18 mouse cellular contexts compared by ENCODE assay signal in the genomic region with DNA sequence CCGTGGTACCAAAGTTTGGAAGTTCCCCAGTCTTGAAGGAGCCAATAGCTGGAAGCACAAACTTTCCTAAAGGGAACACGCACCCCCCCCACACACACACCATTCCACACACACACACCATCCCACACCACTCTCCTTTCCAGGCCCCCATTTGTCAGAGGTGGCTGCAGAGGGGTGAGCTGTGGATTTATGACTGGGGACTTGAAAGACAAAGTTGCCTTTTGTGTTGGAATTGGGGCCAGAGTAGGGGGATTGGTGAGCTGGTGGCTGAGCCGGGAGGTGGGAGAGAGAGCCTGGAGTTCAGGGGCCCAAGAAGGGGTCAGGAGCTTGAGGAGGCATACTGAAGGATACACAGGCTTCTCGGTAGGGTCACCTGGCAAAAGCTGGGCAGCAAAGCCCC. TPM values are rescaled to one million over a fixed set of nuclear protein-coding genes. Genes with fewer than 3 reads are reported as not detected.
DNase-seq lines count a peak whose midpoint lies in the region; ATAC-seq and TF ChIP-seq lines count a peak whose summit lies in the region.
"Had no signal": no experiment of that assay in that cellular context is flagged by ENCODE, and none has a peak within 500 bp of the region (broad histone marks: within the 10 kb centered on the region; RNA-seq: fewer than 3 reads in every experiment).

No protein-coding gene starts in this region.

- H3K36me3 ChIP-seq in hindbrain, embryonic 10.5 days: peaks cover 95% of the 10 kb centered on the region
- H3K36me3 ChIP-seq in hindbrain, postnatal 0 days (ENCODE audit: insufficient read depth, low read length): no peaks in the 10 kb centered on the region
- H3K36me3 ChIP-seq in embryonic facial prominence, embryonic 11.5 days (replicated peaks; ENCODE audit: control insufficient read depth, insufficient read depth, low read depth, low read length): no peaks in the 10 kb centered on the region
- H3K36me3 ChIP-seq in hindbrain, embryonic 15.5 days: no peaks in the 10 kb centered on the region
- no peaks in the 10 kb centered on the region for H3K36me3 ChIP-seq in midbrain, embryonic 16.5 days (ENCODE audit: control insufficient read depth, insufficient read depth, low read length)
- H3K36me3 ChIP-seq: G1E had no signal

- intact Hi-C loops in gastrocnemius, adult 2 months (cut with DNase I): no loop called here

- no peak for DNase-seq in hindbrain, embryonic 10.5 days (ENCODE audit: low spot score)
- DNase-seq in hindbrain, postnatal 0 days (ENCODE audit: low spot score): no peak
- no peak for DNase-seq in embryonic facial prominence, embryonic 11.5 days (ENCODE audit: low spot score)
- DNase-seq in gastrocnemius, adult 2 months: no peak
- no peak for DNase-seq in frontal cortex, postnatal 25 days (ENCODE audit: low spot score in 2 of 2)
- DNase-seq: adrenal gland, adult 2 months; cerebellum, adult 11-12 months; cerebellum, postnatal 36 days; heart, adult 2 months; lung, adult 2 months; thymus, adult 2 months had no signal

- H3K9ac ChIP-seq in hindbrain, postnatal 0 days (replicated peaks; ENCODE audit: low read length): no peak overlapping the region
- no peak overlapping the region for H3K9ac ChIP-seq in embryonic facial prominence, embryonic 11.5 days (replicated peaks; ENCODE audit: low read length)
- H3K9ac ChIP-seq in hindbrain, embryonic 15.5 days: no peak overlapping the region
- no peak overlapping the region for H3K9ac ChIP-seq in midbrain, embryonic 16.5 days (ENCODE audit: low read depth, low read length)

- WGBS in hindbrain, embryonic 10.5 days: 59% methylated on average over 4 of the region's 4 CpGs
- WGBS in hindbrain, postnatal 0 days: 51% methylated on average over 4 of the region's 4 CpGs
- WGBS in embryonic facial prominence, embryonic 11.5 days: 45% methylated on average over 4 of the region's 4 CpGs
- 41% methylated on average over 4 of the region's 4 CpGs for WGBS in hindbrain, embryonic 15.5 days
- WGBS in midbrain, embryonic 16.5 days: 35% methylated on average over 4 of the region's 4 CpGs

- TF ChIP-seq CTCF in hindbrain, postnatal 0 days (IDR thresholded peaks at IDR 0.05; ENCODE audit: low read depth): no peak
- TF ChIP-seq CTCF in gastrocnemius, adult 2 months (IDR thresholded peaks at IDR 0.05): no peak

- no peaks in the 10 kb centered on the region for H3K9me3 ChIP-seq in hindbrain, embryonic 10.5 days
- no peaks in the 10 kb centered on the region for H3K9me3 ChIP-seq in hindbrain, postnatal 0 days (ENCODE audit: low read length)
- H3K9me3 ChIP-seq in embryonic facial prominence, embryonic 11.5 days (replicated peaks; ENCODE audit: control insufficient read depth, low read length): no peaks in the 10 kb centered on the region
- no peaks in the 10 kb centered on the region for H3K9me3 ChIP-seq in hindbrain, embryonic 15.5 days
- no peaks in the 10 kb centered on the region for H3K9me3 ChIP-seq in midbrain, embryonic 16.5 days (replicated peaks; ENCODE audit: control insufficient read depth, low read length, poor library complexity, severe bottlenecking)
- H3K9me3 ChIP-seq: G1E had no signal

- H3K4me1 ChIP-seq in hindbrain, embryonic 10.5 days (replicated peaks): peaks cover 82% of the 10 kb centered on the region
- H3K4me1 ChIP-seq in hindbrain, postnatal 0 days (ENCODE audit: insufficient read depth, low read length): 0 out of 2 replicates have a peak, but pooled peaks cover 3% of the 10 kb centered on the region
- H3K4me1 ChIP-seq in embryonic facial prominence, embryonic 11.5 days (ENCODE audit: control insufficient read depth, insufficient read depth, low read length): peaks cover 2% of the 10 kb centered on the region; the same call in 1 of the 2 replicates
- no peaks in the 10 kb centered on the region; the same call in 1 of the 2 replicates for H3K4me1 ChIP-seq in hindbrain, embryonic 15.5 days (replicated peaks)
- H3K4me1 ChIP-seq in midbrain, embryonic 16.5 days (ENCODE audit: control insufficient read depth, insufficient read depth, low read length): no peaks in the 10 kb centered on the region

- no peak for ATAC-seq in hindbrain, postnatal 0 days
- ATAC-seq in embryonic facial prominence, embryonic 11.5 days (replicated peaks; ENCODE audit: insufficient number of reproducible peaks, low FRiP score, low TSS enrichment, low read depth): no peak
- no peak for ATAC-seq in hindbrain, embryonic 15.5 days (ENCODE audit: low FRiP score, low read depth)
- ATAC-seq in midbrain, embryonic 16.5 days: no peak

- no peak overlapping the region for H3K4me3 ChIP-seq in hindbrain, embryonic 10.5 days
- H3K4me3 ChIP-seq in hindbrain, postnatal 0 days (ENCODE audit: low read length): no peak overlapping the region
- H3K4me3 ChIP-seq in embryonic facial prominence, embryonic 11.5 days (ENCODE audit: low read depth, low read length): no peak overlapping the region
- H3K4me3 ChIP-seq in hindbrain, embryonic 15.5 days: no peak overlapping the region
- no peak overlapping the region for H3K4me3 ChIP-seq in midbrain, embryonic 16.5 days (ENCODE audit: low read depth, low read length)
- H3K4me3 ChIP-seq in gastrocnemius, adult 2 months: no peak overlapping the region
- H3K4me3 ChIP-seq: heart, adult 2 months had no signal

- no peak overlapping the region for H3K4me2 ChIP-seq in hindbrain, postnatal 0 days (ENCODE audit: low read depth, low read length)
- no peak overlapping the region for H3K4me2 ChIP-seq in embryonic facial prominence, embryonic 11.5 days (ENCODE audit: low read depth, low read length)
- no peak overlapping the region for H3K4me2 ChIP-seq in hindbrain, embryonic 15.5 days
- no peak overlapping the region for H3K4me2 ChIP-seq in midbrain, embryonic 16.5 days (ENCODE audit: low read length)

- H3K27ac ChIP-seq in hindbrain, embryonic 10.5 days: peak overlapping the region; percentile 72
- no peak overlapping the region for H3K27ac ChIP-seq in hindbrain, postnatal 0 days
- H3K27ac ChIP-seq in embryonic facial prominence, embryonic 11.5 days (replicated peaks; ENCODE audit: low read depth, low read length): peak overlapping the region; percentile 38; the same call in 1 of the 2 replicates
- peak overlapping the region; percentile 53; the same call in 1 of the 2 replicates for H3K27ac ChIP-seq in hindbrain, embryonic 15.5 days (replicated peaks)
- H3K27ac ChIP-seq in midbrain, embryonic 16.5 days (ENCODE audit: low read length): 0 out of 2 replicates have a peak overlapping the region, but pooled peaks have one; percentile 17
- no peak overlapping the region for H3K27ac ChIP-seq in gastrocnemius, adult 2 months
- H3K27ac ChIP-seq: heart, adult 2 months; kidney, postnatal 0 days had no signal

- no peaks in the 10 kb centered on the region for H3K27me3 ChIP-seq in hindbrain, embryonic 10.5 days (ENCODE audit: insufficient read depth, poor library complexity, severe bottlenecking)
- no peaks in the 10 kb centered on the region for H3K27me3 ChIP-seq in hindbrain, postnatal 0 days (ENCODE audit: insufficient read depth, low read length)
- no peaks in the 10 kb centered on the region for H3K27me3 ChIP-seq in embryonic facial prominence, embryonic 11.5 days (ENCODE audit: control insufficient read depth, insufficient read depth, low read length)
- H3K27me3 ChIP-seq in hindbrain, embryonic 15.5 days: no peaks in the 10 kb centered on the region
- no peaks in the 10 kb centered on the region for H3K27me3 ChIP-seq in midbrain, embryonic 16.5 days (ENCODE audit: control insufficient read depth, insufficient read depth, low read depth, low read length)

RNA-seq across cellular contexts. Expression of gene Parp16, which starts 26.2 kb away (rescaled TPM):
- 7.7 and 8.0 TPM in 2 replicates for polyA plus RNA-seq in hindbrain, embryonic 10.5 days (2016; fragmentation: Nextera tagmentation; extraction: Ambion mirVana)
- total RNA-seq in hindbrain, postnatal 0 days (2014; rRNA removed): 2.6 and 6.7 TPM in 2 replicates
- 5.9 and 6.3 TPM in 2 replicates for polyA plus RNA-seq in hindbrain, postnatal 0 days (2015; fragmentation: Nextera tagmentation; extraction: Ambion mirVana)
- 4.9 and 5.7 TPM in 2 replicates for polyA plus RNA-seq in embryonic facial prominence, embryonic 11.5 days (2014; fragmentation: Nextera tagmentation; extraction: Ambion mirVana)
- polyA plus RNA-seq in hindbrain, embryonic 15.5 days (2015; fragmentation: Nextera tagmentation; extraction: Ambion mirVana): 6.7 and 8.1 TPM in 2 replicates
- 8.5 and 9.0 TPM in 2 replicates for polyA plus RNA-seq in midbrain, embryonic 16.5 days (2015; fragmentation: Nextera tagmentation; extraction: Ambion mirVana)
- total RNA-seq in gastrocnemius, adult 2 months (2021): 1 to 10 TPM; 3.6 to 3.9 TPM

RNA-seq across cellular contexts. Expression of gene Igdcc3, which starts 28.0 kb away (rescaled TPM):
- polyA plus RNA-seq in hindbrain, embryonic 10.5 days (2016; fragmentation: Nextera tagmentation; extraction: Ambion mirVana): 218 and 357 TPM in 2 replicates
- 2.3 and 6.3 TPM in 2 replicates for total RNA-seq in hindbrain, postnatal 0 days (2014; rRNA removed)
- 5.2 and 6.2 TPM in 2 replicates for polyA plus RNA-seq in hindbrain, postnatal 0 days (2015; fragmentation: Nextera tagmentation; extraction: Ambion mirVana)
- polyA plus RNA-seq in embryonic facial prominence, embryonic 11.5 days (2014; fragmentation: Nextera tagmentation; extraction: Ambion mirVana): 17.0 and 18.7 TPM in 2 replicates
- polyA plus RNA-seq in hindbrain, embryonic 15.5 days (2015; fragmentation: Nextera tagmentation; extraction: Ambion mirVana): 9.9 and 10.9 TPM in 2 replicates
- 8.7 and 9.1 TPM in 2 replicates for polyA plus RNA-seq in midbrain, embryonic 16.5 days (2015; fragmentation: Nextera tagmentation; extraction: Ambion mirVana)
- under 1 TPM; 0.17 to 0.18 TPM for total RNA-seq in gastrocnemius, adult 2 months (2021)
- total RNA-seq: liver, adult 2 months; megakaryocyte progenitor cell, adult 5-6 weeks had no signal
- polyA plus RNA-seq: G1E; liver, adult 2 months; small intestine, adult 2 months had no signal

Comparison
In these comparisons a context has a peak if more than half of its experiments do, and no peak if none do; other contexts are left out.
1. H3K27ac ChIP-seq: peak in hindbrain, embryonic 10.5 days (single experiment), embryonic facial prominence, embryonic 11.5 days (single experiment), hindbrain, embryonic 15.5 days (single experiment) and midbrain, embryonic 16.5 days (single experiment); none in hindbrain, postnatal 0 days (single experiment) and gastrocnemius, adult 2 months (single experiment).
2. RNA of gene Igdcc3, which starts 28.0 kb away (polyA plus RNA-seq): 218 to 357 TPM in hindbrain, embryonic 10.5 days; 17.0 to 18.7 TPM in embryonic facial prominence, embryonic 11.5 days, 9.9 to 10.9 TPM in hindbrain, embryonic 15.5 days, 8.7 to 9.1 TPM in midbrain, embryonic 16.5 days and 5.2 to 6.2 TPM in hindbrain, postnatal 0 days; every median in the first group is over 10 times any median in the second.